Mouse (Mus musculus) CH12.LX (cell line): ENCODE results near the gene Musk.

Source experiments
- BHLHE40 ChIP-seq: IDR thresholded peaks from 2 replicates; pipeline ENCODE4 v1.6.1; 2011; ENCODE audit warnings: mild to moderate bottlenecking, low read depth, low read length, improper control_type of control experiment
- CTCF ChIP-seq, 2 experiments: IDR thresholded peaks in 1 of 2; conservative IDR thresholded peaks in 1 of 2; 2 replicates each; pipeline ENCODE4 v1.5.1; 2011 to 2012; ENCODE audit warnings: low read depth in 2 of 2, low read length in 2 of 2, improper control_type of control experiment in 1 of 2, inconsistent platforms in 1 of 2, mild to moderate bottlenecking in 1 of 2, moderate library complexity in 1 of 2
- ELF1 ChIP-seq: IDR thresholded peaks from 2 replicates; pipeline ENCODE4 v1.6.1; 2014; ENCODE audit warnings: low read depth, mild to moderate bottlenecking, inconsistent platforms, low read length, improper control_type of control experiment
- EP300 ChIP-seq: IDR thresholded peaks from 2 replicates; pipeline ENCODE4 v1.6.1; 2011; ENCODE audit warnings: low read length, improper control_type of control experiment
- MXI1 ChIP-seq: IDR thresholded peaks from 2 replicates; pipeline ENCODE4 v1.6.1; 2011; ENCODE audit warnings: mild to moderate bottlenecking, low read depth, low read length, improper control_type of control experiment
- POLR2A ChIP-seq: IDR thresholded peaks from 2 replicates; pipeline ENCODE4 v1.6.1; 2011; ENCODE audit warnings: low read depth, mild to moderate bottlenecking, improper control_type of control experiment, low read length
- TBP ChIP-seq: conservative IDR thresholded peaks from 2 replicates; pipeline ENCODE4 v1.6.1; 2011; ENCODE audit warnings: low read depth, low read length, improper control_type of control experiment
- TCF12 ChIP-seq: IDR thresholded peaks from 2 replicates; pipeline ENCODE4 v1.6.1; 2014; ENCODE audit warnings: low read depth, mild to moderate bottlenecking, inconsistent platforms, low read length, improper control_type of control experiment
- USF1 ChIP-seq: IDR thresholded peaks from 2 replicates; pipeline ENCODE4 v1.6.1; 2014; ENCODE audit warnings: low read depth, mild to moderate bottlenecking, inconsistent platforms, low read length, improper control_type of control experiment
- ZNF384 ChIP-seq: IDR thresholded peaks from 2 replicates; pipeline ENCODE4 v1.6.1; 2012; ENCODE audit warnings: low read depth, low read length, improper control_type of control experiment, inconsistent platforms

DNA sequence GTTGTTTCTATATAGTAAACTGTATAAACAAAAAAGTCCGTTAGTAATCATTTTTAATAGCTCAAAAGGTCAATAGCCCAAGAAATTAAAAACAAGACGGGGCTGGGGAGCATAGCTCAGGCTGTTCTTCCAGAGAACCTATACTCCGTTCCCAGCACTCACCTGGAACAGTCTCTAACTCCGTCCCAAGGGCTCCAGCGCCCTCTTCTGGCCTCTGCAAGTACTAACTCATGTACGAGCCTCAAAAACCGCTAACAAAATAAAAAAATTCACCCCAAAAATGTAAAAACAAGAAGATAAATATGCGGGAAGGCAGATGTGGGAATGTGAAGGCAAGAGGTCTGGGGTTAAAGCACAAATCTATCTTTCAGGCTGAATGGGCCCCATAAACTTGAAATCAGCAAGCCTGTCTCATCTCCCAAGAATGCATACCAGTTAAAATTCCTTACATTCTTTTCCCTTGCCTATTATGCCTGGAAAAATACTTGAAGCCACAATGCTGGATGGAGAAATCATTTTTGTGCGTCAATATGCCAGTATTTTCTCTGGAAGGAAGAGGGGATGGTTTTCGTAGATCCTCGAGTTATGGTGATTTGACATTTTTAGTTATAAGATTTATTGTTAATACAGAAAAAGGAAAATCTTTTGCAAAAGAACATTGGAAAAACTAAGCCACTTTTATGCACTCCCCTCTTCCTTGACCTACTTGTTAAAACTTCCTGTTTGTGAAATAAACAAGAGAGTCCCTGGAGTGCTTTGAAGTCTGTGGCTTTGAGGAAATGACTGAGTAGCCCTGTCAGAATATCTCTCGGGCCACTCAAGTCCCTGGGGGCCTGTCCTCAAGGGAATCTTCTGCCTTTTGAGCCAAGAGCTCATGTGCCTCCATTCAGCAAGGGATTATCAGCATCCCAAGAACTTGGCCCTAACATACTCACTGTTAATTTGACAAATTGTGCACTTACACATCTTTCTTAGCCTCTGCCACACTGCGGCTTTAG lies 127.7 kb downstream of the Musk start:
- TF ChIP-seq POLR2A (no peak), CTCF (conservative IDR thresholded peaks at IDR 0.05 in 1 of 2, IDR thresholded peaks at IDR 0.05 in 1 of 2; ENCODE audit: low read depth in 2 of 2, low read length in 2 of 2) (no peak), EP300 (no peak), TCF12 (no peak), USF1 (no peak), BHLHE40 (no peak), ZNF384 (no peak), MXI1 (no peak), ELF1 (no peak), TBP (no peak)
